Comparison of ENCODE assay signal across 28 mouse cellular contexts in genomic region chr13:104628019-104628418, GRCm38 (mm10).
DNase-seq lines count a peak whose midpoint lies in the region; ATAC-seq lines count a peak whose summit lies in the region.
"Had no signal": no experiment of that assay in that cellular context is flagged by ENCODE, and none has a peak within 500 bp of the region (broad histone marks: within the 10 kb centered on the region; RNA-seq: fewer than 3 reads in every experiment).

No protein-coding gene starts in this region.

- H3K9ac ChIP-seq in heart, embryonic 15.5 days: no peak overlapping the region
- no peak overlapping the region for H3K9ac ChIP-seq in midbrain, embryonic 11.5 days (ENCODE audit: low read length)
- no peak overlapping the region for H3K9ac ChIP-seq in midbrain, embryonic 15.5 days
- H3K9ac ChIP-seq: intestine, embryonic 15.5 days; limb, embryonic 12.5 days; liver, embryonic 15.5 days; lung, embryonic 14.5 days; stomach, embryonic 15.5 days had no signal

- no peak overlapping the region for H3K4me2 ChIP-seq in heart, embryonic 15.5 days
- no peak overlapping the region for H3K4me2 ChIP-seq in midbrain, embryonic 11.5 days
- H3K4me2 ChIP-seq in midbrain, embryonic 15.5 days: no peak overlapping the region
- H3K4me2 ChIP-seq: intestine, embryonic 15.5 days; limb, embryonic 12.5 days; liver, embryonic 15.5 days; lung, embryonic 14.5 days; stomach, embryonic 15.5 days had no signal

- 48% methylated on average over 4 of the region's 4 CpGs for WGBS in heart, embryonic 10.5 days
- WGBS in heart, embryonic 15.5 days: 48% methylated on average over 4 of the region's 4 CpGs
- WGBS in midbrain, embryonic 11.5 days: 56% methylated on average over 4 of the region's 4 CpGs
- 58% methylated on average over 4 of the region's 4 CpGs for WGBS in midbrain, embryonic 15.5 days

- peak overlapping the region; percentile 85; the same call in 1 of the 2 replicates for H3K27ac ChIP-seq in heart, embryonic 10.5 days
- H3K27ac ChIP-seq in heart, embryonic 15.5 days: peak overlapping the region; percentile 88
- no peak overlapping the region for H3K27ac ChIP-seq in midbrain, embryonic 11.5 days (ENCODE audit: low read depth, low read length)
- H3K27ac ChIP-seq in midbrain, embryonic 15.5 days: no peak overlapping the region
- H3K27ac ChIP-seq: gastrocnemius, adult 2 months; hindbrain, postnatal 0 days; intestine, embryonic 15.5 days; layer of hippocampus, adult 2 months; left cerebral cortex, adult 2 months; limb, embryonic 12.5 days; liver, embryonic 15.5 days; stomach, embryonic 15.5 days had no signal

- no peak overlapping the region for H3K4me3 ChIP-seq in heart, embryonic 10.5 days
- no peak overlapping the region for H3K4me3 ChIP-seq in heart, embryonic 15.5 days
- no peak overlapping the region for H3K4me3 ChIP-seq in midbrain, embryonic 11.5 days (ENCODE audit: low read depth, low read length)
- no peak overlapping the region for H3K4me3 ChIP-seq in midbrain, embryonic 15.5 days
- H3K4me3 ChIP-seq: erythroblast, embryonic 14.5 days; gastrocnemius, adult 2 months; intestine, embryonic 15.5 days; layer of hippocampus, adult 2 months; left cerebral cortex, adult 2 months; limb, embryonic 12.5 days; liver, embryonic 15.5 days; stomach, embryonic 15.5 days had no signal

- DNase-seq in heart, embryonic 10.5 days (ENCODE audit: low spot score): no peak
- DNase-seq in heart, postnatal 10 days: no peak
- no peak for DNase-seq in heart, postnatal 14 days
- no peak for DNase-seq in midbrain, embryonic 11.5 days (ENCODE audit: low spot score, missing footprints)
- DNase-seq in thymus, postnatal 4 days: no peak
- DNase-seq: adrenal gland, adult 8-10 months; cerebellum, adult 8-10 months; cerebellum, postnatal 25 days; gastrocnemius, adult 2 months; gastrocnemius, postnatal 36 days; heart, postnatal 4 days; kidney, adult 2 months; kidney, postnatal 36 days; lung, embryonic 14.5 days; lung, postnatal 14 days; right cerebral cortex, postnatal 25 days had no signal

- H3K4me1 ChIP-seq in heart, embryonic 10.5 days: peaks cover 51% of the 10 kb centered on the region
- peaks cover 36% of the 10 kb centered on the region for H3K4me1 ChIP-seq in heart, embryonic 15.5 days (replicated peaks)
- no peaks in the 10 kb centered on the region; the same call in 1 of the 2 replicates for H3K4me1 ChIP-seq in midbrain, embryonic 11.5 days (ENCODE audit: control insufficient read depth, insufficient read depth, low read length)
- H3K4me1 ChIP-seq in midbrain, embryonic 15.5 days: no peaks in the 10 kb centered on the region; the same call in 1 of the 2 replicates

- intact Hi-C loops in heart, postnatal 10 days (cut with DNase I): no loop called here
- intact Hi-C loops in heart, postnatal 14 days (cut with DNase I): no loop called here

- no peaks in the 10 kb centered on the region for H3K27me3 ChIP-seq in heart, embryonic 10.5 days (ENCODE audit: insufficient read depth, poor library complexity, severe bottlenecking)
- H3K27me3 ChIP-seq in heart, embryonic 15.5 days: no peaks in the 10 kb centered on the region
- no peaks in the 10 kb centered on the region for H3K27me3 ChIP-seq in midbrain, embryonic 11.5 days (ENCODE audit: control insufficient read depth, insufficient read depth, low read length)
- H3K27me3 ChIP-seq in midbrain, embryonic 15.5 days (replicated peaks): no peaks in the 10 kb centered on the region
- H3K27me3 ChIP-seq: intestine, embryonic 15.5 days; limb, embryonic 12.5 days; liver, embryonic 15.5 days; stomach, embryonic 15.5 days had no signal

- H3K9me3 ChIP-seq in heart, embryonic 10.5 days: no peaks in the 10 kb centered on the region
- no peaks in the 10 kb centered on the region for H3K9me3 ChIP-seq in heart, embryonic 15.5 days (replicated peaks)
- H3K9me3 ChIP-seq in midbrain, embryonic 11.5 days (ENCODE audit: control insufficient read depth, low read length): no peaks in the 10 kb centered on the region
- no peaks in the 10 kb centered on the region for H3K9me3 ChIP-seq in midbrain, embryonic 15.5 days
- H3K9me3 ChIP-seq: G1E; intestine, embryonic 15.5 days; limb, embryonic 12.5 days; liver, embryonic 15.5 days; stomach, embryonic 15.5 days had no signal

- ATAC-seq in heart, embryonic 15.5 days (replicated peaks; ENCODE audit: insufficient number of reproducible peaks, insufficient read depth, low FRiP score, low read depth): no peak; the same call in 1 of the 2 replicates
- ATAC-seq in midbrain, embryonic 11.5 days (ENCODE audit: low FRiP score): peak; percentile 50; the same call in 1 of the 2 replicates
- no peak for ATAC-seq in midbrain, embryonic 15.5 days (replicated peaks)
- ATAC-seq: forebrain, embryonic 16.5 days; hindbrain, postnatal 0 days; intestine, embryonic 15.5 days had no signal

- H3K36me3 ChIP-seq in heart, embryonic 10.5 days: no peaks in the 10 kb centered on the region
- H3K36me3 ChIP-seq in heart, embryonic 15.5 days: no peaks in the 10 kb centered on the region; the same call in 1 of the 2 replicates
- H3K36me3 ChIP-seq in midbrain, embryonic 11.5 days (ENCODE audit: control insufficient read depth, insufficient read depth, low read length): no peaks in the 10 kb centered on the region
- 0 out of 2 replicates have a peak, but pooled peaks cover 3% of the 10 kb centered on the region for H3K36me3 ChIP-seq in midbrain, embryonic 15.5 days (replicated peaks)
- H3K36me3 ChIP-seq: intestine, embryonic 15.5 days; liver, embryonic 15.5 days; stomach, embryonic 15.5 days had no signal

Comparison
In these comparisons a context has a peak if more than half of its experiments do, and no peak if none do; other contexts are left out.
1. H3K27ac ChIP-seq: peak in heart, embryonic 10.5 days (single experiment) and heart, embryonic 15.5 days (single experiment); none in midbrain, embryonic 11.5 days (single experiment) and midbrain, embryonic 15.5 days (single experiment).